Mouse (Mus musculus) cerebellum, adult 2 months (tissue): ENCODE measurements around the gene Rhbdf2. TPM values are rescaled to one million over a fixed set of nuclear protein-coding genes. Genes with fewer than 3 reads are reported as not detected.
"Not testable (repeated sequence)": the region's sequence is repeated elsewhere in the genome, so short reads cannot be mapped to it uniquely, and the experiment has no call there.

Experiments
- DNase-seq, 2 experiments: peaks; one replicate each; pipeline ENCODE4 v3.0.0; 2021
- H3K27ac ChIP-seq: fragments of 200-500 bp; 2 replicates; pipeline ENCODE4 v1.5.1; 2012; ENCODE audit warnings: low read length, control low read depth, inconsistent platforms; ENCODE audit not compliant: insufficient read depth
- H3K27me3 ChIP-seq: fragments of 200-500 bp; 2 replicates; pipeline ENCODE4 v1.6.1; 2012; ENCODE audit warnings: inconsistent platforms, mild to moderate bottlenecking, low read length, moderate library complexity; ENCODE audit not compliant: control insufficient read depth, insufficient read depth
- H3K4me1 ChIP-seq: fragments of 200-500 bp; 2 replicates; pipeline ENCODE4 v1.6.1; 2011; ENCODE audit warnings: low read length; ENCODE audit not compliant: control insufficient read depth, insufficient read depth
- H3K4me3 ChIP-seq: fragments of 200-500 bp; replicated peaks from 2 replicates; pipeline ENCODE3; 2011; ENCODE audit warnings: mild to moderate bottlenecking, low read depth, low read length, control low read depth; ENCODE audit not compliant: insufficient read depth
- CTCF ChIP-seq: fragments of 200-500 bp; IDR thresholded peaks from 2 replicates; pipeline ENCODE4 v1.5.1; 2011; ENCODE audit warnings: low read depth, mild to moderate bottlenecking, control low read depth, low read length, moderate library complexity, borderline replicate concordance; ENCODE audit not compliant: insufficient read depth
- POLR2A ChIP-seq: fragments of 200-500 bp; IDR thresholded peaks from 2 replicates; pipeline ENCODE4 v1.6.1; 2011; ENCODE audit warnings: low read length, control low read depth, borderline replicate concordance; ENCODE audit not compliant: insufficient read depth
- WGBS: fragments of 180-500 bp; shearing (Covaris S2); methylation state at CpG from one replicate; pipeline ENCODE4 v1.1.7; 2018; 5-methylcytosine and 5-hydroxymethylcytosine counted together
- polyA plus RNA-seq: library from polyadenylated mRNA; depleted of rRNA; stranded (reverse); fragments of >200 nt; gene quantifications from 2 replicates; pipeline ENCODE4 v1.2.3, GENCODE M21; 2012; rRNA removed

The Rhbdf2 gene
- 1.9 and 2.2 TPM in 2 replicates for polyA plus RNA-seq

DNA sequence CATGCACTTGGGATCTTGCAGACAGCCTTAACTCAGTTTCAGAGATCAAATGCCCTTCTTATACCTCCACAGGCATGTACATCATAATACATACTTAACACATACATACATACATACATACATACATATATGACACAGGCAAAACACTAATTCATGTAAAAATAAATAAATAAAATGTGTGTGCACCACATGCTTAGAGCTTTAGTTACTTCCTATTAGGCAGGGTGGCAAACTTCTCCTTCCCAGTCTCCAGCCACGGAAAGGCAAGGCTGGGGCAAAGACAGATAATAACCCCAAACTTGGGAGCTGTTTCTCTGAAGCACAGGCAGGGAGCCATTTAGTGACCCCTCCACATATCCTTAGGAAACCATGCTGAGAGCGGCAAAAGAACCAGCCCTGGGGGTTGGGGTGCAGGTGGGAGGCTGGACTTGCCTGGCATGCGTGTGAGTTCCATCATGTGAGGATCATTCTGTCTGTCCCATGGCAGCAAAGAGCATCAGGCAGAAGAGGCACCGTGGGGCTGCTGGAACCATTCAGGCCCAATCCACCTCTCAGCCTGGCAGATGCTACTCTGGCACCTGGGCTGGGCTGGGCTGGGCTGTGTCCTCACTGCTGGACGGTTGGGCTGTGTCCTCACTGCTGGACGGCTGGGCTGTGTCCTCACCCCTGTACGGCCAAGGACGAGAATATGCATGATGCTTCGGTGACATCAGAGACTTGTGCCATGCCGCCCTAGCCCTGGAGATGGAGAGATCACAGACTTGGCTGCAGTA lies at the start of gene Rhbdf2:
Gene Rhbdf2, minus strand, starts transcription at position 721 of the 773 bp plus-strand sequence.
- Histone ChIP-seq H3K27ac (no peak within 1 kb of the TSS), H3K27me3 (no peaks in the 10 kb centered on the region), H3K4me3 (no peak within 1 kb of the TSS), H3K4me1 (peaks cover 18% of the 10 kb centered on the region)
- no peak for DNase-seq
- TF ChIP-seq POLR2A (no peak), CTCF (no peak)
- WGBS: 74% methylated on average over 10 of the region's 10 CpGs

DNA sequence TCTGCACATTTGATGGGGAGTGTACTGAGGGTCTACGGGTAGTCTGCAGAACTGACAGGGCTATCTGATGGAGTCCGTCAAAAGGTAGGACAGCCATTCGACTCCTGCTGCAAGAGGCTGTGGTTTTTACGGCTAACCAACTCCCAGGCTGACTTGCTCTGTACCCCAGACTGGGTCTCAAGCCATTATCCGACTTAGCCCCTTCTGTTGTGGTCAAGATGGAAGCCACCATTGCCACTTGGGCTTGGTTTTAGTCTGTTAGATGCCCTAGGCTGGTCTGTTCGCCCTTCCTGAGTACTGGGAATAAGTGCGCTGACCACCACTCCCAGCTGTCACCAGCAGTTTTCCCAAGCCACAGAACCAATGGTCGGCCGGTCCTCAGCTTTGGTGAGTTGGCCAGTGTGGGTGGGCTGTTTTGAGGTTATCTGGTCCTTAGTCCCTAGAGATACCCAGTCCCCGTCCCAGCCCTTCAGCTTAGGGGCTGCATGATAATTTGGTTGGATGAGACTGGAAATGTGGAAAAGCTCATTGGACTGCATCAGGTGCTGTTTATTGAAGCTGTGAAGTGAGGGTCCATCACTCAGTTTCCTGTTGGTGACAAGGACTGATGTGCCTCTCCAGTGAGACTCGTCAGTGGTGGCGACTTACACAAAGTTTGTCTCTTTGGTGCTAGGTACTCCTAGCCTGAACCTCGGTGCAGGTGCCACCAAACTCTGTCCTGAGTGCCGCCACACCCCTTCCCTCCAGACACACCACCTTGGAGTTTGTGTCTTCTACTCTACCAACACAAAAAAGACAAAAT lies 49.6 kb upstream of the Rhbdf2 start:
- H3K4me3 ChIP-seq: no peak overlapping the region
- no peaks in the 10 kb centered on the region for H3K27me3 ChIP-seq
- 89% methylated on average over 14 of the region's 14 CpGs for WGBS
- TF ChIP-seq CTCF: no peak
- TF ChIP-seq POLR2A: no peak
- no peak overlapping the region for H3K27ac ChIP-seq
- peaks cover 6% of the 10 kb centered on the region for H3K4me1 ChIP-seq
- no peak for DNase-seq

DNA sequence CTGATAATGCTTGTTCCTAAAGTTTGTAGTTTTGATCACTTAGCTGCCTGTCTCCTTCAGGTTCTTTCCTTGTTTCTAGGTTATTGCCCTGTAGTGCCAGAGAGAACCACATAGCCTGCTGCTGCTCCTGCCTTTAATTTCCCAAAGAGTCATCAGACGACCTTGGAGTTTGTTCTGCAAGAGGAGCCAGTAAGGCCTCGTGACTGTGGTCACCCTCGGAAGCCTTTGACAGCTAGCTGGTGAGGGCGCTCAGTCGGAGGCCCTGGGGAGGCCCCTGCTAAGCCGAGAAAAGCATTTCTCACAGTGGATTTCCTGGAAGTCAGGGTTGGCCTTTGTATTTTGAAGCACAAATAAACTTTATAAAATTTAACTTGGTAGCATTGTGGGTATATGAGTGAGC lies 48.6 kb upstream of the Rhbdf2 start:
- not testable (repeated sequence) for H3K4me1 ChIP-seq, H3K27ac ChIP-seq, H3K27me3 ChIP-seq, DNase-seq, H3K4me3 ChIP-seq
- WGBS: 73% methylated on average over 6 of the region's 6 CpGs

DNA sequence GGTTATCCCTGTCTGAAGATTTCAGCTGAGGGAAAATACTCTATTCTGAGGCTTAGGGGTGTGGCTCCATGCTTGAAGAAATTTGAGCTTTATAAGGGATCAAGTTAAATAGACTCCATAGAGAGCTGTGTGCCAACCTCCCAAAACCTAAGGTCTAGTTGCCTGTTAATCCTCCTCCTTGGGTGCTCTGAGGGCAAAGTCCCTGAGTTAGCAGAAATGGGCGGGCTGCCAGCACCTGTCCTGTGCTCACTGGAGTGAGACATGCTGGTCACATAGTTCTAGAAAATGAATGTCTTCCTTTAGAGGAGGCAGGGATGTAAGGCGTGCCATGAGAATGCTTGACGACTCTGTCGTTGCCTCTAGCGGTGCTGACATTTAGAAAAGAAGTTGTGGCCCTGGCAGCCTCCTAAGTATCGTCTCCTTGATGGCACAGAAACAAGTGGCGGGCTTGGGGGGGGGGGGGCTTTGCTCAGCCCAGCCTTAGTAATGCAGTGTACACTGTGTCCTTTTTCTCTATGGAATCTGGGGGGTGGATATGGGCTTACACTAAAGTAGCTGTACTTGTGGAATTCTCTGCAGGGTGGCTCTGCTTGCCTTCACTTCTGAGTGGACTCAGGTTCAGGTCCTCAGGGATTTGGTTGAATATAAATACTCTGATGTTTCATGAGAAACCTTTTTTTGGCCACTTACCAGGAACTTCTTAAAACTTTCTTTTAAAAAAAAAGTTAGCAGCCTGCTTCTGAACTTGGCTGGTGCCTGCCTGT lies 48.0 kb upstream of the Rhbdf2 start:
- Histone ChIP-seq H3K4me1 (peaks cover 6% of the 10 kb centered on the region), H3K27ac (no peak overlapping the region), H3K4me3 (no peak overlapping the region), H3K27me3 (no peaks in the 10 kb centered on the region)
- WGBS: 41% methylated on average over 7 of the region's 7 CpGs
- no peak for TF ChIP-seq CTCF
- TF ChIP-seq POLR2A: no peak
- no peak for DNase-seq

DNA sequence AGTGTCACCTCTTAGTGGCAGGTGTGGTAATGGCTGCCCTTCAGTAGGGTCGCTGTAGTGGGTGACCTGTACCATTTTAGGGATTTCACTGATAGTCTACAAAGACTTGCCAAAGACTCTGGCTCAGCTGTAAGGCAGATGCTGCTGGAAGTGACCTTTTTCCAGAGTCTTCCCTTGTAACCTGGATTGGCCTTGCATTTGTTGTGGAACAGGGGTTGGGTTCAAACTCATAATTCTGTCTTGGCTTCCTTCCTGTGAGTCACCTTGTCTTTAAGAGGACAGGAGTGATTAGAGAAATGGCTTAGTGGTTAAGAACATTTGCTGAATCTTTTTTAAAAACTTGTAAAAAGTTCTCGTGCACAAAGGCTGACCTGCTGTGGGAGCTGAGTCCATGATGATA lies 46.6 kb upstream of the Rhbdf2 start:
- Histone ChIP-seq H3K27me3 (no peaks in the 10 kb centered on the region), H3K27ac (no peak overlapping the region), H3K4me1 (no peaks in the 10 kb centered on the region), H3K4me3 (no peak overlapping the region)
- DNase-seq: no peak
- TF ChIP-seq POLR2A (no peak), CTCF (no peak)
- WGBS: 81% methylated on average over 2 of the region's 2 CpGs

DNA sequence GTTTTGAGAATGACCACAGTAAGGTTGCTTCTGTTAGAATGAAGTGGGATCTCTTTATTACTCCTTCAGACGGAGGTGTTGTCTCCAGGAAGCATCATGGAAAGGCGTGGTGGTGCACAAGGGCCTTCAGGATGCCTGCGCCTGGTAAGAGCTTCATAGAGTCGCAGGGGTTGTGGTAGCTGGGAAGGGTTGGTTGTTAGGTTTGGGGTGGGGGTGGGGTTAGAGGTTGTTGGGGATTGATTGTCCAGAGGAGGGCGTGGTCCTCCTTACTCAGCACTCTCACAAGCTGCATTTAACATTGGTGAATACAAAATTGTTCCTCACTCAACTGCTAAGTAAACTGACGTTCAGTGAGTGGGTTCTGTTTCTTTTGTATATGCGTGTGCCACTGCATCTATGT lies 45.8 kb upstream of the Rhbdf2 start:
- no peak overlapping the region for H3K4me3 ChIP-seq
- H3K27ac ChIP-seq: no peak overlapping the region
- TF ChIP-seq POLR2A: no peak
- H3K27me3 ChIP-seq: no peaks in the 10 kb centered on the region
- no peaks in the 10 kb centered on the region for H3K4me1 ChIP-seq
- DNase-seq: no peak
- WGBS: 14% methylated on average over 7 of the region's 7 CpGs

DNA sequence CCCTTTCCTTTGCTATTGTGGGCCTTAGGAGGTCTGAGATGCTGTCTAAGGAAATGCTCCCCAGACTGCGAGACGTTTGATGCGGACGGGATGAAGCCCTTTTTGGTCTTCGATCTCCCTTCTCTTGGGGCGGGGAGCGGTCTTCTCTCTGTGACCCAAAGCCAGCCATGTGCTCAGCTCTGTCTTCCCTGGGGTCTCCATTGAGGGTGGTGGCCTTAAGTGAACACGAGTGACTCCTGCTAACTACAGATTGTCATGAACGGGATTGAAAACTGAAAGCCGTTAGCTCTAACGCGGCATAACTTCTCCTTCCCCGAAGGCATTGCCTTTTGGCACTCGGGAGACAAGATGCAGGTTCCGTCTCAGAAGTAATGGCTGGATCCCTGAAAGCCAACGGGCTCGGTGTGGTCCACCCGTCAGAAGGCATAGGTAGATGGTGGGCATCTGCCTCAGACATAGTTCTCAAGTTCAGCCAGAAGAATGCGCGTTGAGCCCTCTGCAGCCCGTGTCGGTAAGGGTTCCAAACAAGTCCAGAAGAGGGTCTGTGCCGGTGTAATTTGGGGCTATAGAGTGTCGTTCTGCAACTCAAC lies 45.1 kb upstream of the Rhbdf2 start:
- H3K4me3 ChIP-seq: peak overlapping the region; percentile 75
- TF ChIP-seq POLR2A (no peak), CTCF (no peak)
- WGBS: under 1% methylated on average over 24 of the region's 24 CpGs

DNA sequence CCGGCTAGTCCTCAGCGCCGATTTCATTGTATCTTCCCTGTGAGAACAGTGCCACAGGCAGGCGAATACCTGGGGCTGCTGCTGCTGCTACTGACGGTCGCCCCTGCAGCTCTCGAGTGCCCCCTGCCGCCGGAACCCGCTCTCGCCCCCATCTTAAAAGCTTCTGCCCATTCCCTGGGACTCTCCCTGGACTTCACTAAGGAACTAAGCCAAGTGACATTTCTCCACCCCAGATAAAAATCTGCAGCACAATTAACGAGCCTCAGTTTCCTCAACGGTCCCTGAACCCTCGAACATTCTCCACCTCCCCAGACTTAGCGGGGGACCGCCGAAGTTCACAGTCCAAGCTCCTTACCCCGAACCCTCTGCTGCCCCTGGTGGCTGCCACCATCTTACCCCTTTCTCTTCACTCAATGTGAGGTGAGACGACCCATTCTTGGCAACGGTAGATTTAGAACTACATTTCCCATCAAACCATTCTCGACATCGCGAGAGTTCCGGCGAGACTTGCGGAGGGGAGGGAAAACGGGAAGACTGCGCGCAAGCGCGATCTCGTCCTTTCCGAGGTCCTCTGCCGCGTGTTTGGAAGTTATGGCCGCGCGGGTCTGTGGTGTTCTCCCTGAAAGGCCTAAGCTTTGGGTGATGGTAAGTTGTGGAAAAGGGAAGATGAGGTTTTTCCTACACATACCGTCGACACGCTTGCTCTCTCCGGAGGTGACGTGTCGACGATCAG lies 44.5 kb upstream of the Rhbdf2 start:
- under 1% methylated on average over 45 of the region's 45 CpGs for WGBS
- peak overlapping the region; percentile 75 for H3K4me3 ChIP-seq
- TF ChIP-seq CTCF: peak; percentile 66
- peak; percentile 74; the same call in 1 of the 2 replicates for TF ChIP-seq POLR2A
- H3K27ac ChIP-seq: peak overlapping the region; percentile 8; the same call in 1 of the 2 replicates
- DNase-seq: peak; percentile 97 to 99
- no peaks in the 10 kb centered on the region for H3K27me3 ChIP-seq
- no peaks in the 10 kb centered on the region for H3K4me1 ChIP-seq

More for the DNA sequence above, 45.1 kb upstream of the Rhbdf2 start:
- no peak overlapping the region for H3K27ac ChIP-seq
- no peaks in the 10 kb centered on the region for H3K27me3 ChIP-seq
- no peaks in the 10 kb centered on the region for H3K4me1 ChIP-seq
- DNase-seq: no peak
